Comparison of ENCODE assay signal across 21 mouse cellular contexts in the genomic region with DNA sequence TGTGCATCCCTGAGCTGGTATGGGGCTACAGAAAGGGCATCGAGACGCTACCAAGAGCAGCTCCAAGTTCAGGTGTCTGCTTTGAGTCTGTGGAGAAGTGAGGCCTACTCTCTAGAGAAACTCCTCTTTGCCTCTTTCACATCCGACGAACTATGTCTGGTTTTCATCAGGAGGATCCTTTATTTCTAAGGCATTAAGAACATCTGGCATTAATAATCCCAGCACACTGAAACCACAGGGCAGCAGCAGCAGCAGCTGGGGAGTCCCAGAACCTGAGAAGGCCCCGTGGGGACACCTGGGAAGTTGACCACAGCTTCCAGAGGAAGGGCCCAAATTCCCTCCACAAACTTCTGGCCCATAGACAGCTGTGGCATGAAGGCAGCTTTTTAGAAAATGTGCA.
DNase-seq lines count a peak whose midpoint lies in the region; ATAC-seq and TF ChIP-seq lines count a peak whose summit lies in the region.
"Had no signal": no experiment of that assay in that cellular context is flagged by ENCODE, and none has a peak within 500 bp of the region (broad histone marks: within the 10 kb centered on the region; RNA-seq: fewer than 3 reads in every experiment).

No protein-coding gene starts in this region.

- no peaks in the 10 kb centered on the region for H3K27me3 ChIP-seq in intestine, embryonic 14.5 days (replicated peaks; ENCODE audit: control insufficient read depth, insufficient read depth, low read length)
- no peaks in the 10 kb centered on the region for H3K27me3 ChIP-seq in intestine, embryonic 16.5 days (replicated peaks; ENCODE audit: control insufficient read depth, insufficient read depth, low read length)
- H3K27me3 ChIP-seq in intestine, postnatal 0 days (replicated peaks; ENCODE audit: control insufficient read depth, insufficient read depth, low read length): no peaks in the 10 kb centered on the region
- H3K27me3 ChIP-seq: heart, embryonic 15.5 days had no signal

- no peaks in the 10 kb centered on the region for H3K9me3 ChIP-seq in intestine, embryonic 14.5 days (ENCODE audit: control insufficient read depth, low read length)
- no peaks in the 10 kb centered on the region for H3K9me3 ChIP-seq in intestine, embryonic 16.5 days (ENCODE audit: control insufficient read depth, low read length)
- no peaks in the 10 kb centered on the region for H3K9me3 ChIP-seq in intestine, postnatal 0 days (ENCODE audit: control insufficient read depth)
- H3K9me3 ChIP-seq: G1E; heart, embryonic 15.5 days; midbrain, embryonic 10.5 days had no signal

- H3K4me3 ChIP-seq in intestine, embryonic 14.5 days (ENCODE audit: low read depth, low read length): no peak overlapping the region
- H3K4me3 ChIP-seq in intestine, embryonic 16.5 days (ENCODE audit: low read length): no peak overlapping the region
- H3K4me3 ChIP-seq in intestine, postnatal 0 days (ENCODE audit: low read depth, low read length): no peak overlapping the region
- H3K4me3 ChIP-seq: heart, adult 2 months; heart, embryonic 15.5 days; layer of hippocampus, adult 2 months; midbrain, embryonic 10.5 days had no signal

- peak overlapping the region; percentile 11; the same call in 1 of the 2 replicates for H3K27ac ChIP-seq in intestine, embryonic 14.5 days (ENCODE audit: low read depth)
- H3K27ac ChIP-seq in intestine, embryonic 16.5 days (ENCODE audit: low read length): no peak overlapping the region
- no peak overlapping the region for H3K27ac ChIP-seq in intestine, postnatal 0 days (ENCODE audit: low read depth, low read length)
- H3K27ac ChIP-seq: heart, adult 2 months; heart, embryonic 15.5 days; layer of hippocampus, adult 2 months; midbrain, embryonic 10.5 days had no signal

- ATAC-seq in intestine, embryonic 14.5 days (replicated peaks; ENCODE audit: low FRiP score, low TSS enrichment, low read depth): no peak
- ATAC-seq in intestine, embryonic 16.5 days: no peak
- ATAC-seq in intestine, postnatal 0 days: no peak
- ATAC-seq: forebrain, postnatal 0 days; inflammation-experienced regulatory T-cells, adult 6 months had no signal

- no peak overlapping the region for H3K9ac ChIP-seq in intestine, embryonic 14.5 days (ENCODE audit: low read length)
- no peak overlapping the region for H3K9ac ChIP-seq in intestine, embryonic 16.5 days (ENCODE audit: low read depth, low read length)
- H3K9ac ChIP-seq in intestine, postnatal 0 days (ENCODE audit: low read depth, low read length): no peak overlapping the region
- H3K9ac ChIP-seq: forebrain, postnatal 0 days; heart, embryonic 15.5 days; liver, postnatal 0 days had no signal

- H3K36me3 ChIP-seq in intestine, embryonic 14.5 days (ENCODE audit: control insufficient read depth, insufficient read depth, low read length): no peaks in the 10 kb centered on the region
- no peaks in the 10 kb centered on the region for H3K36me3 ChIP-seq in intestine, embryonic 16.5 days (ENCODE audit: control insufficient read depth, insufficient read depth, low read length)
- no peaks in the 10 kb centered on the region for H3K36me3 ChIP-seq in intestine, postnatal 0 days (ENCODE audit: control insufficient read depth, insufficient read depth)
- H3K36me3 ChIP-seq: G1E; heart, embryonic 15.5 days; midbrain, embryonic 10.5 days had no signal

- no peak for DNase-seq in intestine, embryonic 14.5 days (ENCODE audit: low spot score)
- peak; percentile 29 for DNase-seq in embryo, embryonic 11.5 days (ENCODE audit: low read depth, low spot score)
- DNase-seq in hindlimb bud, embryonic 11.5 days (ENCODE audit: extremely low spot score, low read depth, low spot score): peak; percentile 61
- DNase-seq in urinary bladder, adult 2 months (ENCODE audit: low spot score): no peak
- DNase-seq in left cerebral cortex, adult 8-10 months (ENCODE audit: low spot score in 2 of 2): no peak
- DNase-seq: adrenal gland, adult 2 months; cerebellum, postnatal 10 days; forebrain, postnatal 0 days; gastrocnemius, postnatal 10 days; heart, adult 2 months; kidney, postnatal 10 days; liver; liver, postnatal 0 days; lung, postnatal 36 days had no signal

- TF ChIP-seq CTCF in intestine, postnatal 0 days (IDR thresholded peaks at IDR 0.05; ENCODE audit: low read depth): no peak

- H3K4me2 ChIP-seq in intestine, embryonic 14.5 days (ENCODE audit: low read length): no peak overlapping the region
- H3K4me2 ChIP-seq in intestine, embryonic 16.5 days (ENCODE audit: low read depth, low read length): no peak overlapping the region
- H3K4me2 ChIP-seq in intestine, postnatal 0 days (replicated peaks; ENCODE audit: low read depth): no peak overlapping the region
- H3K4me2 ChIP-seq: heart, embryonic 15.5 days had no signal

- WGBS in intestine, embryonic 14.5 days: 47% methylated on average over 5 of the region's 5 CpGs
- 64% methylated on average over 5 of the region's 5 CpGs for WGBS in intestine, embryonic 16.5 days
- 69% methylated on average over 5 of the region's 5 CpGs for WGBS in intestine, postnatal 0 days

- no peaks in the 10 kb centered on the region for H3K4me1 ChIP-seq in intestine, embryonic 14.5 days (replicated peaks; ENCODE audit: control insufficient read depth, insufficient read depth, low read length)
- no peaks in the 10 kb centered on the region for H3K4me1 ChIP-seq in intestine, embryonic 16.5 days (ENCODE audit: control insufficient read depth, insufficient read depth, low read length)
- no peaks in the 10 kb centered on the region for H3K4me1 ChIP-seq in intestine, postnatal 0 days (replicated peaks; ENCODE audit: control insufficient read depth, insufficient read depth, low read length)

Comparison
In these comparisons a context has a peak if more than half of its experiments do, and no peak if none do; other contexts are left out.
1. DNase-seq: peak in embryo, embryonic 11.5 days (single experiment) and hindlimb bud, embryonic 11.5 days (single experiment); none in intestine, embryonic 14.5 days (single experiment), urinary bladder, adult 2 months (single experiment) and left cerebral cortex, adult 8-10 months (0 of 2).